Mouse (Mus musculus) forebrain, embryonic 10.5 days (tissue): ENCODE data around the gene Usp49. TPM values are rescaled to one million over a fixed set of nuclear protein-coding genes. Genes with fewer than 3 reads are reported as not detected.

ENCODE experiments used
- DNase-seq: peaks from one replicate; pipeline ENCODE4 v3.0.0-alpha.2; 2017; ENCODE audit warnings: low spot score; ENCODE audit errors: extremely low spot score
- H3K27ac ChIP-seq: fragments of 300-500 bp; sonication (generic); 2 replicates; pipeline ENCODE4 v1.5.1; 2016; ENCODE audit warnings: mild to moderate bottlenecking
- H3K27me3 ChIP-seq: fragments of 300-500 bp; sonication (generic); 2 replicates; pipeline ENCODE4 v1.6.1; 2016; ENCODE audit warnings: mild to moderate bottlenecking; ENCODE audit not compliant: poor library complexity, severe bottlenecking
- H3K36me3 ChIP-seq: fragments of 300-500 bp; sonication (generic); replicated peaks from 2 replicates; pipeline ENCODE4 v1.6.1; 2016; ENCODE audit warnings: mild to moderate bottlenecking, moderate library complexity
- H3K4me1 ChIP-seq: fragments of 300-500 bp; sonication (generic); 2 replicates; pipeline ENCODE4 v1.6.1; 2016
- H3K4me3 ChIP-seq: fragments of 300-500 bp; sonication (generic); 2 replicates; pipeline ENCODE4 v1.5.1; 2016; ENCODE audit warnings: mild to moderate bottlenecking, moderate library complexity
- H3K9me3 ChIP-seq: fragments of 300-500 bp; sonication (generic); 2 replicates; pipeline ENCODE4 v1.6.1; 2016; ENCODE audit warnings: mild to moderate bottlenecking, moderate library complexity
- WGBS: fragments of 180-500 bp; shearing (Covaris S2); methylation state at CpG from one replicate; pipeline ENCODE4 v1.1.7; 2016; 5-methylcytosine and 5-hydroxymethylcytosine counted together
- polyA plus RNA-seq: library from polyadenylated mRNA; unstranded; fragments of >200 nt; fragmentation: Nextera tagmentation; extraction: Ambion mirVana; gene quantifications from 2 replicates; pipeline ENCODE4 v1.2.1, GENCODE M21; 2016

Usp49 gene
- polyA plus RNA-seq, 1 experiment from 2014 or later: 6.0 TPM

DNA sequence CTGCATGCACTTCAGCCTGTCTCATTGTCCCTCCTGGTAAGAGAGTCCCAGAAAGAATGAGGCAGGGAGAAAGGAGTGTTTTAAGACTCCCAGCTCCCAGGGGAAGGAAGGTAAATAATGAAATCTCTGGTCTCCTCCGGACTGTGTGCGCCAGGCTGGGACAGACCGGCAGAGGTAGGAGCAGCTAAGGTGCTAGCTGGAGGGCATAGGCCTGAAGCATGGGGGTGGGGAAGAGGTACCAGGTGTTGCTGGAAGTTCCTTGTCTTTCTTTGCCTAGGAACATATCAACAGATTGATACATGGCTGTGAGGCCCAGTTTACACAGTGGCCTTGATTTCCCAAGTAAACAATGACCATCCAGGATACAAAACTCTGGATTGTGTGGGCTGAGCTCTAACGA is 78.5 kb downstream of the Usp49 start:
- no peak for DNase-seq
- WGBS: 80% methylated on average over 4 of the region's 4 CpGs

DNA sequence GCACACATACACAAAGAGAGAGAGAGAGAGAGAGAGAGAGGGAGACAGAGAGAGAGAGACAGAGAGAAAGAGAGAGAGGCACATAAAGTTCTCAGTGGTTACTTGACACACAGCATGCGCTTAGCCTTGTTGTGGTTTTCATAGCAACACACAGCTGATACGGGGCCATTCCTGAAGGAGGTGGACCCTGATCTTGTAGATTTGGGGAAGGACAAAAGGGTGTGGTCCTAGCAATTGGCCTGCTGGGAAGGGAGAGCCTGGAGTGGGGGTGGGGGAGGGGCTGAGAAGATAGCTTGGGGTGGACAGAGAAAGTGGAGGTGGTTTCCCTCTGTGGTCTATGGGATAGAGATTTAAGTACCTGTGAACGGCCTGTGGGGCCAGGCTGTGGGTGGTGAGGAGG is 79.5 kb downstream of the Usp49 start:
- no peaks in the 10 kb centered on the region for H3K9me3 ChIP-seq
- peaks cover 10% of the 10 kb centered on the region; the same call in 1 of the 2 replicates for H3K27me3 ChIP-seq
- H3K36me3 ChIP-seq: no peaks in the 10 kb centered on the region
- H3K4me3 ChIP-seq: no peak overlapping the region
- 83% methylated on average over 3 of the region's 3 CpGs for WGBS
- H3K27ac ChIP-seq: no peak overlapping the region
- no peak for DNase-seq
- H3K4me1 ChIP-seq: peaks cover 15% of the 10 kb centered on the region

More for the DNA sequence above, 78.5 kb downstream of the Usp49 start:
- peaks cover 20% of the 10 kb centered on the region for H3K27me3 ChIP-seq
- H3K4me1 ChIP-seq: peaks cover 15% of the 10 kb centered on the region
- peaks cover 6% of the 10 kb centered on the region; the same call in 1 of the 2 replicates for H3K36me3 ChIP-seq
- no peak overlapping the region for H3K27ac ChIP-seq
- no peaks in the 10 kb centered on the region for H3K9me3 ChIP-seq
- no peak overlapping the region for H3K4me3 ChIP-seq

DNA sequence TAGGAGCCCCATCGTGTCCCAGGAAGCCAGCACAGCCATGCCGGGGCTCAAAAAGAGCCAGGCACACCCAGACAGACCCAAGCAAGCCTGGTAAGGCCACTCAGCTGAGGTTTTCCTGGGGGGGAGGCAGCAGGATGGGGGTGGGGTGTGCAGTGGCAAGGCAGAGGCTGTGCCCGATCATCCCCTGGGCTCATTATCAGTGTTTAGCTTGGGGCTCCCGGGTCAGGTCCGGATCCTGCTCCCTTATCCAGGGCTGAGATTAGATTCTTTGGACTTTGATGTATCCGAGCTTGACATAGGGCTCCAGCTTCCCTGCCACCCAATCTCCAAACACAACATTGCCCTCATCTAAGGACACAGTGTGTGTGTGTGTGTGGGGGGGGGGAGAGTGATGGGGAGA is 81.4 kb downstream of the Usp49 start:
- DNase-seq: no peak
- H3K36me3 ChIP-seq: no peaks in the 10 kb centered on the region
- no peaks in the 10 kb centered on the region for H3K9me3 ChIP-seq
- 74% methylated on average over 6 of the region's 6 CpGs for WGBS
- no peaks in the 10 kb centered on the region for H3K27me3 ChIP-seq
- no peak overlapping the region for H3K27ac ChIP-seq
- H3K4me3 ChIP-seq: no peak overlapping the region
- peaks cover 7% of the 10 kb centered on the region for H3K4me1 ChIP-seq

DNA sequence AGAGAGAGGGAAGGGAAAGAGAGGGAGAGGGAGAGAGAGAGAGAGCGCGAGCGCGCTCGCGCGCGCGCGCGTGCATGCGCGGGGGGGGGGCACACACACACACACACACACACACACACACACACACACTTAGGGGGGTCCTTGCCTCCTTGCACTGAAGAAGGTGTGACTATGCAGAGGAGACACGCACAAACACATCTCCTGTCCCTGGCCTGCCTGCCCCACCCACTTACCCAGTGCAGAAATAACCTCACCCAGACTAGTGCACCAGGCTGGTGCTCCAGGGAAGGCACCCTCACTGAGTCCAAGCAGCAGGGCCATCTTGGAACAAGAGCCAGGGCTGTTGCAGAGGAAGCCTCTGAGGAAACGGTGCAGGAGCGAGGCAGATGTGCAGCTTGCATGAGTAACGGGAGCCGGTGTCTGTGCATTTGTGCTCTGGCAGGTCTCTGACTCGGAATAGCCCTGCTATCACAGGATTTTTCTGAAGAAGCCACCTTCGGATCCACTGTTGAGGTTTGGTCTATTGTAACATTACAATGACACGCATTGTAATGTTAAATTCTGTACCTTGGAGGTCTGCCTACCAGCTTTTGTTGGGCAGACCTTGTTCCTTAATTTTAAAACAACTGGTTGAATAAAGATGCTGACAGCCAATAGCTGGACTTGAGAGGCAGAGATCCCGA is 82.5 kb downstream of the Usp49 start:
- Histone ChIP-seq H3K4me3 (no peak overlapping the region), H3K36me3 (no peaks in the 10 kb centered on the region), H3K27ac (no peak overlapping the region), H3K9me3 (no peaks in the 10 kb centered on the region), H3K27me3 (no peaks in the 10 kb centered on the region), H3K4me1 (peaks cover 5% of the 10 kb centered on the region)
- DNase-seq: no peak
- WGBS: 47% methylated on average over 11 of the region's 22 CpGs

DNA sequence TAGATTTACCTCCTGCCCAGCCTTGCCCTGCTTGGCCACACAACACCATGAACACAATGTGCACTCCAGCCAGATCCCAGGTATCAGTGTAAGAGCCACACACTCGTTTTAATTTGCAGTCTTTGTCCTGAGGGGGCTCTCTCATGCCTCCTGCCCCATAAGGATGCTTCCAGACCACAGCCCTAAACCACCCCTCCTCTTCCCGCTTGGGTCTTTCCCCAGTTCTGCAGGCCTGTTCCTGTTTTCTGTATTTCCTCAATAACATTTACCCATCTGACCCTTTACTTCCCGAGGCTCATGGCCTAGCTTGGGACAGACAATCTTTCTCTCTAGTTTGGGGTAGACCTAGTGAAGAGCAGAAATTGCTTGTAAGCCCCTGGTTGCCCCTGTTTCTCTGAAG is 84.5 kb downstream of the Usp49 start:
- H3K36me3 ChIP-seq: no peaks in the 10 kb centered on the region
- no peak overlapping the region for H3K4me3 ChIP-seq
- WGBS: 64% methylated on average over 3 of the region's 3 CpGs
- no peak for DNase-seq
- H3K27me3 ChIP-seq: no peaks in the 10 kb centered on the region
- no peak overlapping the region for H3K27ac ChIP-seq
- H3K9me3 ChIP-seq: no peaks in the 10 kb centered on the region
- peaks cover 5% of the 10 kb centered on the region for H3K4me1 ChIP-seq

DNA sequence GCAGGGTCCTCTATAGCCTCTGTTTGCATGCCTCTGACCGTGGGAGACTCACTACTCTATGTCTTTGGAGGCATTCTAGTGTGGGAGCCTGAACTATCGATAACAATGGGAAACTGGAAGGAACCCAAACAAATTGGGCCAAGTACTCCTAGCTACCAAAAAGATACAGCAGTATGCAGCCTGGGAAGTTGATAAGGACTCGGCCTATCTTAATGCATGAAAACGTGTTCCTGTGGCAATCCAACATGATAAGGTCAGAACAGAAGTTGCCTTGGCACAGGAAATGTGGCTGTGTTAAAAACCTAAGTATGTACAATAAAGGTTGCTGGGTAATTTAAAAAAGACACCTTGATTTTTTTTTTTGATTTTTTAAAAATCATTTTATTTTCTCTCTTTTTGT is 90.7 kb downstream of the Usp49 start:
- no peak for DNase-seq
- Histone ChIP-seq H3K27me3 (no peaks in the 10 kb centered on the region), H3K9me3 (no peaks in the 10 kb centered on the region), H3K4me1 (no peaks in the 10 kb centered on the region), H3K27ac (no peak overlapping the region), H3K4me3 (no peak overlapping the region), H3K36me3 (no peaks in the 10 kb centered on the region)
- WGBS: 88% methylated on average over 4 of the region's 4 CpGs

DNA sequence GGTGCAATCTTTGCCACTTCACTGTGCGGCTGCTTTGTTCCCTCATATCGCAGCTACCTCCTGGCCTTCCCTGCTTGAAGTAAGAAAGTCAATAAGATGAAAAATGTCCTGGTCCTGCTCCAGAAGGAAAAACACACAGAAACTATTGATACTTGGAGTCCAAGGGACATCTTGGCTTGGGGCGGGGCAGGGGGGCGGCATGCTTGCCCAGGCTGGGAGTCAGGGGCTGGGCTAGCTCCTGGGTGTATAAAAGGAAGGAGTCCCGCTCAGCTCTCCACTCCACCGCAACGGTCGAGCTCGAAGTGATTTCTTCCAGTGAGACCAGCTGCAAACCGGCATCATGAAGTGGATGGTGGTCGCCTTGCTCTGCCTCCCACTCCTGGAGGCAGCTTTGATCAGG is 96.1 kb downstream of the Usp49 start, which contains the start of gene Pgc:
Pgc (plus strand) TSS at position 277 of the 400 bp plus-strand sequence.
- no peaks in the 10 kb centered on the region for H3K36me3 ChIP-seq
- WGBS: 84% methylated on average over 11 of the region's 11 CpGs
- no peak within 1 kb of the TSS for H3K4me3 ChIP-seq
- no peak for DNase-seq
- H3K27me3 ChIP-seq: peaks cover 4% of the 10 kb centered on the region; the same call in 1 of the 2 replicates
- H3K27ac ChIP-seq: no peak within 1 kb of the TSS
- peaks cover 14% of the 10 kb centered on the region for H3K4me1 ChIP-seq
- H3K9me3 ChIP-seq: no peaks in the 10 kb centered on the region

DNA sequence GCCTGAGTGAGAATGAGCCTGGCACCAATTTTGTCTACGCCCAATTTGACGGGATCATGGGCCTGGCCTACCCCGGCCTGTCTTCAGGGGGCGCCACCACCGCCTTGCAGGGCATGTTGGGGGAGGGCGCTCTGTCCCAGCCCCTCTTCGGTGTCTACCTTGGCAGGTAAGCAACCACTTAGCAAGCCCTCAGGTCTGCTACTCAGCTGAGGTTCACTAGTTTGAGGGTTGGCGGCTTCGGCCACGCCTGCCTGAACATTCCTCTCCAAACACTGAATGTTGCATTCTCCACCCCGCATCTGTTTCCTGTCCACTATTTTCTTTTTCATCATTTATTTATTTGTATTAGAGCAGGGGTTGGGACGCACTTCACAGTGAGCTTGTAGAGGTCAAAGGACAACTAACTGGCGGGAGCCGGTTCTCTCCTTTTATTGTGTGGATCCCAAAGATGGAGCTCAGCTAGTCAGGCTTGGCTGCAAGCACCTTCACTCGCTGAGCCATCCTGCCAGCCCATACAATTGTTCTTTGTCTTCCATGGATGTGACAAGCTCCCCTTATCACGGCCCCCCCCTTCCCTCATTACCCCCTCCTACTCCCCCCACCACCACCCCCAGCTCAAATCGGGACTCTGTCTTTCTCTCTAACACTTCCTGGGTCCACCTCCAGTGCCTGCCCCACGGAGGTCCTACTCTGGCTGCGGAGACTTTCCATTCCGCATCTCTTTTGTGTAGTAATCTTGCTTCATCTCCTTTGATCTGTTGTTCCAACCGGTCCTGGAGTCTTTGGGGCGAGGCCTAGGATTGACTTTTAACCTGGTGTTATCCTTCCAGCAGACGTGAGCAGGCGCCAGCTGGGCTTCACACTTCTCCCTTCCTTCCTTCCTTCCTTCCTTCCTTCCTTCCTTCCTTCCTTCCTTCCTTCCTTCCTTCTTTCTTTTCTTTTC is 100.4 kb downstream of the Usp49 start:
- no peaks in the 10 kb centered on the region for H3K9me3 ChIP-seq
- H3K4me1 ChIP-seq: peaks cover 14% of the 10 kb centered on the region
- no peak for DNase-seq
- WGBS: 48% methylated on average over 24 of the region's 24 CpGs
- peaks cover 20% of the 10 kb centered on the region; the same call in 1 of the 2 replicates for H3K27me3 ChIP-seq
- H3K4me3 ChIP-seq: no peak overlapping the region
- no peaks in the 10 kb centered on the region for H3K36me3 ChIP-seq
- H3K27ac ChIP-seq: no peak overlapping the region

DNA sequence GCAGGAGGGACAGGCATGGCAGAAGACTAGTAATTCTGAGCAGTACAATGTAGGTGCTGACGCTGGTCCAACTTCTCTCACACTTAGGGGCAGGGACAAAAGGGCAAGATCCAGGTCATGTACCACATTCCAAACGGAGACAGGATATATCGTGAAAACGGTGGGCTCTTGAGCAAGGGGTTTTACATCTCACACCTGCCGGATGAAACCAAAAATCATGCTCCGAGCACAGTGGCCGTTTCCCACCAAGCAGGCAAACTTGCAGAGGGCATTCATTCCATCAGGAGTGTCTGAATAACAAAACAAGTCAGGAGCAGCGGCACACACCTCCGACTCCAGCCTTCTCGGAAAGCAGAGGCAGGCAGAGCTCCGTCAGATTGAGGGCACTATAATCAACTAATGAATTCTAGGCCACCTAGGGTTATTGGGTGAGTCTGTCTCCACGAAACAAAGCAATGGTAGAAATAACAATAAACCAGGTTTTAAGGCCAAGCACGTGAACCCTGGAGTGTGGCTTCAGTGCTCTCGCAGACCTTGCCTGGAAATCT is 105.1 kb downstream of the Usp49 start:
- Histone ChIP-seq H3K27me3 (peaks cover 55% of the 10 kb centered on the region), H3K4me3 (no peak overlapping the region), H3K9me3 (no peaks in the 10 kb centered on the region), H3K36me3 (no peaks in the 10 kb centered on the region), H3K4me1 (peaks cover 41% of the 10 kb centered on the region), H3K27ac (no peak overlapping the region)
- no peak for DNase-seq
- 79% methylated on average over 14 of the region's 14 CpGs for WGBS

Other genes starting within 250 kb of the Usp49 start
- gene Guca1b, start 245.3 kb upstream of the Usp49 start, polyA plus RNA-seq: 1.3 and 1.5 TPM in 2 replicates
- gene Guca1a, start 230.1 kb upstream of the Usp49 start, polyA plus RNA-seq: 0.99 and 1.7 TPM in 2 replicates
- gene AI661453, start 194.1 kb upstream of the Usp49 start, polyA plus RNA-seq: 0.22 and 0.37 TPM in 2 replicates
- gene 1700001C19Rik, start 193.3 kb upstream of the Usp49 start, polyA plus RNA-seq: 0.27 TPM in 1 of 2 replicates, not detected in the other
- 32.5 and 33.3 TPM in 2 replicates for gene Taf8, start 128.4 kb upstream of the Usp49 start, polyA plus RNA-seq
- 296 and 313 TPM in 2 replicates for gene Ccnd3, start 125.6 kb upstream of the Usp49 start, polyA plus RNA-seq
- 43.2 and 45.4 TPM in 2 replicates for gene Bysl, start 19.2 kb upstream of the Usp49 start, polyA plus RNA-seq
- 43.4 and 47.5 TPM in 2 replicates for gene Med20, start 19.1 kb upstream of the Usp49 start, polyA plus RNA-seq
- gene Gm20517, start 19.1 kb upstream of the Usp49 start, polyA plus RNA-seq: 1.5 and 1.9 TPM in 2 replicates
- 362 and 379 TPM in 2 replicates for gene Tomm6, start 57.7 kb downstream of the Usp49 start, polyA plus RNA-seq
- 7.5 and 8.6 TPM in 2 replicates for gene Frs3, start 58.3 kb downstream of the Usp49 start, polyA plus RNA-seq
- gene Gm21981, start 63.8 kb downstream of the Usp49 start, polyA plus RNA-seq: 0.14 and 0.22 TPM in 2 replicates
- gene Prickle4, start 64.0 kb downstream of the Usp49 start, polyA plus RNA-seq: 0.70 and 0.90 TPM in 2 replicates
- not detected in 2 replicates for gene Pgc, start 96.2 kb downstream of the Usp49 start, polyA plus RNA-seq
- 1.9 and 2.2 TPM in 2 replicates for gene Tfeb, start 106.3 kb downstream of the Usp49 start, polyA plus RNA-seq
- 13.1 and 13.2 TPM in 2 replicates for gene Mdfi, start 204.0 kb downstream of the Usp49 start, polyA plus RNA-seq